Mouse (Mus musculus) Patski (cell line): ENCODE results near the gene Spata7. TPM values are rescaled to one million over a fixed set of nuclear protein-coding genes. Genes with fewer than 3 reads are reported as not detected.

Source experiments
- ATAC-seq: fragments of 100-300 bp; one replicate; pipeline ENCODE4 v1.8.0; 2021
- CTCF ChIA-PET: fragments of 350-600 bp; sonication (Branson Sonifier 250); formaldehyde crosslinking; loops from one replicate; lab custom pipeline; 2022; ENCODE audit warnings: inconsistent platforms; lab: Charles Lee
- POLR2A ChIA-PET: fragments of 350-600 bp; sonication (Branson Sonifier 250); formaldehyde crosslinking; loops from one replicate; lab custom pipeline; 2022; ENCODE audit warnings: antibody characterized with exemption, inconsistent platforms; lab: Charles Lee
- DNase-seq: peaks from one replicate; pipeline ENCODE4 v3.0.0-alpha.2; 2011; ENCODE audit warnings: low read depth, low spot score
- H3K27me3 ChIP-seq: fragments of 371-371 bp; one replicate; pipeline ENCODE4 v1.5.1; 2021
- CTCF ChIP-seq: fragments of 100-300 bp; IDR thresholded peaks from one replicate; pipeline ENCODE4 v1.5.1; 2021
- in situ Hi-C: fragments of 300-500 bp; cut with MboI; formaldehyde crosslinking; loops from 3 replicates; pipeline ENCODE4 v1.11.1; 2018; ENCODE audit warnings: low pct_unique_long_range_greater_than_20kb, mixed read lengths
- polyA plus RNA-seq: library from polyadenylated mRNA; unstranded; gene quantifications from one replicate; pipeline ENCODE4 v1.2.3, GENCODE M21; 2021

Spata7 gene
- polyA plus RNA-seq, 1 experiment from 2014 or later = 18.0 TPM

DNA sequence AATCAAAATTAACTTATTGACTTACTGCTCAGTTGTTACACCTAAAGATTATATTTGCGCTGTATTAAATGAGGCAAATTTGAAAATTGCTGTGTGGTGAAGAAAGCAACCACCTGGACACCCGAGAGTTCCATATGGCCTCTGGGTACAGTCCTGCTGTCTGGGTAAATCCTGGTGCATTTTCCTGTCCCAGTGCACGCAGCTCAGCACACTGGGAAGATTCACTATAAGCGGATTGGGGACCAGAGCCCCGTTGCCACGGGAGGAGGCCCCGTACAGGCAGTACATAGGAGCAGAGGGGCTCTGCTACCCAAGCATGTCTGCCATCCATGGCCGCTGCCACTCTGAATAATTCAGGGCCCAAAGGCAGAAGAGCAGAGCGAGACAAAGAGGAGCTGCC is 73.6 kb downstream of the Spata7 start:
- ChIA-PET CTCF (interaction anchor here (1.0 to 1.3 kb wide), 2 partner anchors 27 to 30 kb away, joined by 3 to 4 read pairs; no protein-coding TSS in a partner anchor), POLR2A (no interaction called here)
- in situ Hi-C loops = no loop called here
- no peak for ATAC-seq
- TF ChIP-seq CTCF = no peak
- no peaks in the 10 kb centered on the region for H3K27me3 ChIP-seq
- no peak for DNase-seq

DNA sequence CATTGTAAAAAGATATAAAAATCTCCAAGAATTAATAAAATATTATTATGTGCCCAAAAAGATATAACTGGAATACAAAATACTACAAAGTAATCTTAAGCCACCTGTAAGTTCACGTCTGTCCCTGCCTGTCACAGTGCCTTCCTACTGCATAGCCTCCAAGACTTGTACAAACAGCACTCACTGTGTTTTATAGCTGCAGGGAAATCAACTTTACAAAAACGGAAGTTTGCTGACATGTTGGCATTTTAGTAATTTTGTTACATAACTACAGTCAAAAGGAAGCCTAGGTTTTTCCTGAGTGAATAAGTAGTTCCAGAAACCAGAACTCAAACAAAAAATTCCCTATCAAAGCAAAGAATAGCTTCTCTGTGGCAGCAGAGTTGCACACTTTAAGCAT is 75.6 kb downstream of the Spata7 start:
- CTCF ChIA-PET = interaction anchor here (1.3 kb wide), 1 partner anchor 29 kb away, joined by 4 read pairs; no protein-coding TSS in a partner anchor
- no peak for TF ChIP-seq CTCF
- ATAC-seq = no peak

DNA sequence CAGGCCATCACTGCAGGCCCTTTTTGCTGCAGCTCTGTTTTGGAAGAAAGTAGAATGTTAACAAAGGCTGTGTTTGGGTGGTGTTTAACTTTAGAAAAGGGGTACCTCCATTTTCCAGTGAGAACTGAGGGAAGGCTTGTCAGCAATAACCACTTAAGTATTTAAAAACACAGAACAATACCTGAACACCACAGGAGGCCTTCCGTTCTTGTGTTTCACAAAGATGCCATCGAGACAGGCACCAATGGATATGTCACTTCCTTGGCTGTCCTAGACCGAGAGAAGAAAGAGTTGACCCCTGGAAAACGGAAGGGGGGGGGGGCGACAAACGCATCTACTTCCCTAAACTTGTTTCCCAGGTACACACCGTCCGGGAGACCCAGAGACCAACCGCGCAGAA is 76.0 kb downstream of the Spata7 start:
- H3K27me3 ChIP-seq = no peaks in the 10 kb centered on the region
- ChIA-PET POLR2A (interaction anchor here (0.7 kb wide), 1 partner anchor 27 kb away, joined by 4 read pairs; no protein-coding TSS in a partner anchor), CTCF (interaction anchor here (1.3 kb wide), 1 partner anchor 30 kb away, joined by 4 read pairs; no protein-coding TSS in a partner anchor)
- DNase-seq = no peak
- TF ChIP-seq CTCF = no peak
- in situ Hi-C loops = no loop called here
- ATAC-seq = no peak

More for the DNA sequence above, 75.6 kb downstream of the Spata7 start:
- H3K27me3 ChIP-seq = no peaks in the 10 kb centered on the region
- DNase-seq = no peak
- POLR2A ChIA-PET = interaction anchor here (0.7 kb wide), 1 partner anchor 27 kb away, joined by 4 read pairs; no protein-coding TSS in a partner anchor
- in situ Hi-C loops = no loop called here

DNA sequence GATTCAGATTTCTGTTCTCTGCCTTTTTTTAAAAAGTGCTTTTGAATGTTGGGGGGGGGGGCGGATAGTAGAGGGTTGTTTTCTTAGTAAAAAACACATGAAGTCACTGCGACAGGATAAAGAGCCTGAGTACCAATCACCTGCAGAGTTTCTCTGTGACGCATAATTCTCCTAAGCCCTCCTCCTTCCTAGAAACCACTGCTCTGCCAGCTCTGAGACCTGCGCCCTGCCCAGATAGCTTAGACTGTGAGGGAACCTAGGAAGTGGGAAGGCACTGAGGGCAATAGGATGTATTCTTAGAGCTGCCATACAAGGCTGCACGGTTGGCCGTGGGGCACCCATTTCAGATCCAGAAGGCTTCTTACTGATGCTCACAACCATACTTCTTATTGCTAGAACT is 84.9 kb downstream of the Spata7 start:
- DNase-seq = no peak
- in situ Hi-C loops = no loop called here

DNA sequence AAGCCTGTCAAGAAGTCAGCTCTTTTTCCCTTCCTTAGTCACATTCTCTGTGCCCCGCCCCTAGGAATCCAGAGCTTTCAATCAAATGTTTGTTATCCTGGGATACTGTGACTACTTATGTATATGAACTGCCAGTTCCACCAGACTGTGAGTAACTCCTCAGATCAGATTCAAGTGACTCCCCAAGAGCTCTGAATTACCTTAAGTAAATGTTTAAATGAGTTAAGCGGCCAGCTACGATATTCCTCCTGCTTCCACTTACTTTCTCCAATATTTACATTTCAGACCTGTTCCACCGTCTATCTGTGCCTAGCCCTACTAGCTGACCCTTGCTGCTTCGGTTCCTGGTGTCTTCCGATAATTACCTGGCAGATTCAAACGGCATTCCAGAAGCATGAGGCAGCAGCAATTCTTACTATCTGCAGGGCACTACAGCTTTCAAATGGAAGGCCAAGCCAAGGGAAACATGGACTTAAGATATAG is 85.7 kb downstream of the Spata7 start:
- no peak for DNase-seq
- ChIA-PET POLR2A (interaction anchor here (1.6 kb wide), 1 partner anchor 18 kb away, joined by 4 read pairs; no protein-coding TSS in a partner anchor), CTCF (interaction anchor here (0.6 to 1.2 kb wide), 4 partner anchors 9 to 39 kb away, joined by 3 to 4 read pairs (median 3); no protein-coding TSS in a partner anchor)
- H3K27me3 ChIP-seq = no peaks in the 10 kb centered on the region
- peak; percentile 62 for ATAC-seq
- TF ChIP-seq CTCF = no peak
- in situ Hi-C loops = no loop called here

More for the DNA sequence above, 84.9 kb downstream of the Spata7 start:
- TF ChIP-seq CTCF = no peak
- no peak for ATAC-seq
- H3K27me3 ChIP-seq = no peaks in the 10 kb centered on the region
- CTCF ChIA-PET = interaction anchor here (1.1 to 1.2 kb wide), 2 partner anchors 8 to 16 kb away, joined by 3 to 4 read pairs; no protein-coding TSS in a partner anchor
- POLR2A ChIA-PET = no interaction called here

DNA sequence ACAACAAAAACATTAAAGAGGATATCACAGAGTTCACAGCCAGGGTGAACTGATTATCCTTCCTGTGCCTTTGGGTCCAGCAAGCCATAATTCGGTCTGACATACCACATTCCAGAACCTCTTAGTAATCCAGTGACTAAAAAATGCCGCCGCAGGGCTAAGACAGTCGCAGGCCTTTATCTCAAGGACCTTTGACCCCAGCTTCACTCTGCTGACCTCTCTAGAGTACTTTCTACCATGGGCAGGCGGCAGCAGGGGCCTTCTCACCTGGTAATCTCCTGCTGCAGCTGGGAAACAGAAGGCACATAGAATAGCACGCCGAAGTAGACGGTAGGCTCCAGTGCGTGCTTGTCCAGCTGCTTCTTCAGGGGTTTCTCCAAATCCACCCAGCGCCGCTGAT is 86.8 kb downstream of the Spata7 start:
- POLR2A ChIA-PET = interaction anchor here (0.6 to 1.6 kb wide), 3 partner anchors 17 to 33 kb away, joined by 3 to 6 read pairs (median 4); no protein-coding TSS in a partner anchor
- in situ Hi-C loops = no loop called here
- CTCF ChIA-PET = no interaction called here
- no peak for DNase-seq
- no peaks in the 10 kb centered on the region for H3K27me3 ChIP-seq
- TF ChIP-seq CTCF = no peak
- ATAC-seq = peak; percentile 47

DNA sequence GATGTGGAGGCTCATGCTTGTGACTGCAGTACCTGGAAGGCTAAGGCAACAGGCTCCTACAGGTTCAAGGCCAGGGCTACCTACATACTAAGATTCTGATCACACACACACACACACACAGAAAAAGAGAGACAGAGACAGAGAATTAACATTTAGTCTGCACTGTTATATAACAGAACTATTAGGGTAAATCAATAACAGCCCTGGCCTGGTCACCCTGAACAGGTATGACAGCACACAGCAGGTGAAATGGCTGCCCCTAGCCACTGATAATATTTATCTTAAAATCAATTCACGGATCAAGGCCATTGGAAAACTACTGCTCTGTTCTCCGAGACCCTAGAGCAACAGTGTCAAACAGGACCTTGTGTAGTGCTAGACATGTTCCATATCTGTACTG is 88.2 kb downstream of the Spata7 start:
- no peak for TF ChIP-seq CTCF
- in situ Hi-C loops = no loop called here
- ChIA-PET CTCF (no interaction called here), POLR2A (no interaction called here)
- no peak for ATAC-seq
- no peak for DNase-seq
- H3K27me3 ChIP-seq = no peaks in the 10 kb centered on the region

Other genes with a start within 250 kb of the Spata7 start
- gene Kcnk10, start 49.8 kb upstream of the Spata7 start, polyA plus RNA-seq = 3.3 TPM
- 28.2 TPM for gene Ptpn21, start 109.2 kb downstream of the Spata7 start, polyA plus RNA-seq
- 127 TPM for gene Zc3h14, start 118.8 kb downstream of the Spata7 start, polyA plus RNA-seq